Mouse (Mus musculus) urinary bladder, postnatal 14 days (tissue): Measurements from ENCODE around the gene Emc1.
A peak's percentile ranks its signal among the peaks of the same experiment; 100 is the strongest.
"Not testable (repeated sequence)": the region's sequence is repeated elsewhere in the genome, so short reads cannot be mapped to it uniquely, and the experiment has no call there.

Experiments used
- DNase-seq: peaks from one replicate; pipeline ENCODE4 v3.0.0; 2021; ENCODE audit warnings: low spot score

The Emc1 gene

GRCm38 (mm10) chr4:139357211-139357610 lies 4.8 kb downstream of the Emc1 start:
- DNase-seq: no peak

- DNase-seq: no peak
These were observed 8.6 kb downstream of the Emc1 start for GRCm38 (mm10) chr4:139360761-139361548.

GRCm38 (mm10) chr4:139367336-139367735 lies 14.9 kb downstream of the Emc1 start:
- DNase-seq: no peak

GRCm38 (mm10) chr4:139368038-139368437 lies 15.7 kb downstream of the Emc1 start:
- no peak for DNase-seq

GRCm38 (mm10) chr4:139373130-139373529 lies 20.7 kb downstream of the Emc1 start:
- no peak for DNase-seq

- no peak for DNase-seq
These were observed 21.1 kb downstream of the Emc1 start for GRCm38 (mm10) chr4:139373531-139373930.

- no peak for DNase-seq
These were observed 27.3 kb downstream of the Emc1 start for GRCm38 (mm10) chr4:139379719-139380118.

- peak; percentile 100 for DNase-seq
These were observed 27.9 kb downstream of the Emc1 start for GRCm38 (mm10) chr4:139380207-139380748.

GRCm38 (mm10) chr4:139380775-139381451 lies 28.5 kb downstream of the Emc1 start:
- no peak for DNase-seq

GRCm38 (mm10) chr4:139381452-139381845 lies 29.1 kb downstream of the Emc1 start:
- no peak for DNase-seq

- no peak for DNase-seq
These were observed 29.8 kb downstream of the Emc1 start for GRCm38 (mm10) chr4:139382231-139382630.

GRCm38 (mm10) chr4:139385841-139386240 lies 33.5 kb downstream of the Emc1 start:
- not testable (repeated sequence) for DNase-seq

- peak; percentile 51 for DNase-seq
These were observed 34.5 kb downstream of the Emc1 start for GRCm38 (mm10) chr4:139386869-139387319.

- no peak for DNase-seq
These were observed 37.2 kb downstream of the Emc1 start for GRCm38 (mm10) chr4:139389557-139389956.

- no peak for DNase-seq
These were observed 43.0 kb downstream of the Emc1 start for GRCm38 (mm10) chr4:139395431-139395830.

- DNase-seq: no peak
These were observed 48.1 kb downstream of the Emc1 start for GRCm38 (mm10) chr4:139400487-139400886.

GRCm38 (mm10) chr4:139403214-139403613 lies 50.8 kb downstream of the Emc1 start:
- DNase-seq: no peak

GRCm38 (mm10) chr4:139411351-139411750 lies 59.0 kb downstream of the Emc1 start:
- DNase-seq: no peak

- DNase-seq: no peak
These were observed 65.5 kb downstream of the Emc1 start for GRCm38 (mm10) chr4:139417868-139418267.

GRCm38 (mm10) chr4:139421621-139422020 lies 69.2 kb downstream of the Emc1 start:
- no peak for DNase-seq

- DNase-seq: no peak
These were observed 70.0 kb downstream of the Emc1 start for GRCm38 (mm10) chr4:139422409-139422808.

- DNase-seq: no peak
These were observed 70.9 kb downstream of the Emc1 start for GRCm38 (mm10) chr4:139423270-139423669.
